Mouse (Mus musculus): ENCODE data around the gene Ces1d.

The Ces1d gene

DNA sequence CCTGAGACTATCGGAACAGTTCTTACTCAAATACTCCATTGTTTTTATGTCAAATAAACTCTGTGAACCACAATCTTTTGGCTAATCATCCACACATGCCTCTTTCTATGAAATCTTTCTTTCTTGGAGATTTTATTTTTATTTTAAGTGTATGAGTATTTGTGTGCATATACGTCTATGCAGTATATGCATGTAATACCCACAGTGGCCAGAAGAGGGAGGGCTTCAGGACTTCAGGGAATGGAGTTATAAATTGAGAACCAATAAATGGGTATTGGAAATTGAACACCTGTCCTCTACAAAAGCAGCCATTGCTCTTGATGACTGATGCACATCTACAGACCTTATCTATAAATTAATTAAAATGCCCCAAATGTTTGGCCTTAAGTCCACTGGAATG is 65.4 kb downstream of the Ces1d start:
- no peak for DNase-seq

DNA sequence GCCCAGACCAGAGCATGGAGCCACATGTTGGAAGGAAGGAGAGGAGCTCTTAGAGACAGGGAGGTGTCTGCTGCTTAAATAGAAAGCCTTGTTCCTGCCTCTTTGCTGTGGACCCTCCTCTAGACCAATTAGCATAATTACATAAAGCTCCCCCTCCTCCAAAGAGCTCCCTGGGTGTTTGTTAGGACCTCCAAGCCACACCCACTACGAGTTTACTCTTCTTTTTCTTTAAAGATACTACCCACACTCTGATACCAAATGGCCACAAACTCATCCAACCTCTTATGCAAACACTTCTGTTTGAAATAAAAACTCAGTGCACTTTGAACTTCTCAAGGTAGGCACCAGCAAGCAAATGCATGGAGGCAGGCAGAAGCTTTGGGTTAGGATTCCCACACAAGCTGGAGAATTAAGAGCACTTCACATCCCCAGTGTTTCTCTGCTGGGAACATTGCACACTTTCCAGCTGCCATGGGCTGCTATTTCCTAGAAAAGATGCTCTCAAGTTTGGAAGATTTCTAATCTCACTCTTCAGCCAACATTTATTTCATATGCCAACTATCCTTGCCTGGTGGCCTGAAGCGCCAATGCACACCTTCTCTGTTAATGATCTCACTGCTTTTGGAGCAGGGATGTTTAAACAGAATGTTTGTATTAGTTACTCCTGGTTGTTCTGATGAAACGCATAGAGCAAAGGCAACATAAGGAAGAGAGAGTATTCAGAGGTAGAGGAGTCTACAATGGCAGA is 66.2 kb downstream of the Ces1d start, which contains the start of gene Ces1c:
TSS of gene Ces1c (minus strand) at position 51 of the 748 bp plus-strand sequence.
- no peak for DNase-seq

DNA sequence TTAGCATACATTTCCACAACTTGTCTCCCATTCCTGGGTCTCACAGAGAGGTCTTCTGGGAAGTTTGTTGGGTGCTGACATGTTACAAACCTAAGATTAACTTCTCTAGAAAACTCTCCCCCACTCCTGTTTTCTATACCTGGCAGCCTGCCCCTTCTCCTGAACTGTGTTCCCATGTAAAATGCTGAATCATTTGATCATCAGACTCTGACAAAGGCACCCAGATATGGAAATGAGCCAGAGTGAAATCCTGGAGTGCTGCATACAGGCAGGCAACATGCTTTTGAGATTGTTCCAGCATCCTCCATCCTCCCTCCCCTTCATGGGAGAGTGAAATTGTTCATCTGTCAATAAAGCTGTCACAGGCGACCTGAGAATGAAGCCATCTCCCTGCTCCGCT is 71.2 kb downstream of the Ces1d start:
- no peak for DNase-seq

DNA sequence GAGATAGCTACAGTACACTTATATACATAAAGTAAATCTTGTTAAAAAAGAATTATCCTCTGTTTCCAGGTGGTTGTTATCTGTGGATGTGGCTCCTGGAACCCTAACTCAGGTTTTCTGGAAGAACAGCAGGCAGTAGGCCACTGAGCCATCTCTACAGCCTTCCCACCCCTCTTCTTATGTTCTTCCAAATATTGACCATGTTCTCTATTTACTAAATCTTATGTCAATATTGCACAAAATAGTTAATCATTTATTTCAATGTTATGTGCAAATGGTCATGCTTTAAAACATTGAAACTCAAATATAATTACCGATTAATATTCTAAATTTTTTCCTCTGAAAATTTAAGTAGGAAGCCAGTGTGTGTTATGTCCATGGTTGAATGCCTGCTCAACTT is 75.6 kb downstream of the Ces1d start:
- DNase-seq: no peak

Data from kidney, postnatal 10 days (tissue).